Mouse (Mus musculus) cerebellum, adult 11-12 months (tissue): ENCODE measurements around the gene Astn1.

Source experiments
- DNase-seq: peaks from one replicate; pipeline ENCODE4 v3.0.0; 2022

The Astn1 gene

GRCm38 (mm10) chr1:158422739-158423138, 60.7 kb downstream of the Astn1 start:
- no peak for DNase-seq

GRCm38 (mm10) chr1:158446071-158446470, 84.0 kb downstream of the Astn1 start:
- no peak for DNase-seq

- no peak for DNase-seq
Measured at GRCm38 (mm10) chr1:158447956-158448355, 85.9 kb downstream of the Astn1 start.

GRCm38 (mm10) chr1:158452675-158453074, 90.6 kb downstream of the Astn1 start:
- DNase-seq: no peak

GRCm38 (mm10) chr1:158453587-158453986, 91.5 kb downstream of the Astn1 start:
- DNase-seq: no peak

GRCm38 (mm10) chr1:158463975-158464374, 101.9 kb downstream of the Astn1 start:
- DNase-seq: no peak

- no peak for DNase-seq
Measured at GRCm38 (mm10) chr1:158465286-158465685, 103.2 kb downstream of the Astn1 start.

- no peak for DNase-seq
Measured at GRCm38 (mm10) chr1:158477841-158478240, 115.8 kb downstream of the Astn1 start.

GRCm38 (mm10) chr1:158480285-158480684, 118.2 kb downstream of the Astn1 start:
- no peak for DNase-seq

- DNase-seq: no peak
Measured at GRCm38 (mm10) chr1:158483733-158484132, 121.7 kb downstream of the Astn1 start.

GRCm38 (mm10) chr1:158489521-158490021, 127.5 kb downstream of the Astn1 start:
- no peak for DNase-seq

- DNase-seq: no peak
Measured at GRCm38 (mm10) chr1:158490175-158490574, 128.1 kb downstream of the Astn1 start.

- peak; percentile 24 for DNase-seq
Measured at GRCm38 (mm10) chr1:158493289-158493688, 131.2 kb downstream of the Astn1 start.

GRCm38 (mm10) chr1:158500140-158500539, 138.1 kb downstream of the Astn1 start:
- DNase-seq: no peak

GRCm38 (mm10) chr1:158501019-158501418, 138.9 kb downstream of the Astn1 start:
- no peak for DNase-seq

- DNase-seq: no peak
Measured at GRCm38 (mm10) chr1:158507610-158508009, 145.5 kb downstream of the Astn1 start.

- DNase-seq: peak; percentile 20
Measured at GRCm38 (mm10) chr1:158509112-158509855, 147.2 kb downstream of the Astn1 start.

- peak; percentile 90 for DNase-seq
Measured at GRCm38 (mm10) chr1:158510478-158511207, 148.6 kb downstream of the Astn1 start.

- DNase-seq: no peak
Measured at GRCm38 (mm10) chr1:158512089-158512488, 150.0 kb downstream of the Astn1 start.

GRCm38 (mm10) chr1:158512636-158513035, 150.6 kb downstream of the Astn1 start:
- no peak for DNase-seq

GRCm38 (mm10) chr1:158513572-158513971, 151.5 kb downstream of the Astn1 start:
- no peak for DNase-seq

- DNase-seq: no peak
Measured at GRCm38 (mm10) chr1:158516558-158516957, 154.5 kb downstream of the Astn1 start.

- no peak for DNase-seq
Measured at GRCm38 (mm10) chr1:158536195-158536594, 174.1 kb downstream of the Astn1 start.

GRCm38 (mm10) chr1:158536867-158537266, 174.8 kb downstream of the Astn1 start:
- no peak for DNase-seq
